Mouse (Mus musculus) stomach, postnatal 0 days (tissue): Measurements from ENCODE around the gene Srd5a1. TPM values are rescaled to one million over a fixed set of nuclear protein-coding genes. Genes with fewer than 3 reads are reported as not detected.

Source experiments
- ATAC-seq: fragments of 200-750 bp; cut with Nextera tagmentation; 2 replicates; pipeline ENCODE4 v1.8.0; 2017; ENCODE audit not compliant: low FRiP score, low TSS enrichment
- DNase-seq: peaks from one replicate; pipeline ENCODE4 v3.0.0-alpha.2; 2016; ENCODE audit warnings: low spot score
- H3K27ac ChIP-seq: fragments of 300-500 bp; sonication (generic); replicated peaks from 2 replicates; pipeline ENCODE4 v1.5.1; 2014; ENCODE audit warnings: mild to moderate bottlenecking, control low read depth
- H3K27me3 ChIP-seq: fragments of 300-500 bp; sonication (generic); 2 replicates; pipeline ENCODE4 v1.6.1; 2014; ENCODE audit warnings: low read length; ENCODE audit not compliant: control insufficient read depth, insufficient read depth
- H3K36me3 ChIP-seq: fragments of 300-500 bp; sonication (generic); 2 replicates; pipeline ENCODE4 v1.6.1; 2014; ENCODE audit warnings: low read length, mixed read lengths; ENCODE audit not compliant: control insufficient read depth, insufficient read depth
- H3K4me1 ChIP-seq: fragments of 300-500 bp; sonication (generic); replicated peaks from 2 replicates; pipeline ENCODE4 v1.6.1; 2014; ENCODE audit warnings: antibody characterized with exemption; ENCODE audit not compliant: control insufficient read depth, insufficient read depth
- H3K4me2 ChIP-seq: fragments of 300-500 bp; sonication (generic); replicated peaks from 2 replicates; pipeline ENCODE4 v1.6.1; 2014; ENCODE audit warnings: low read depth, mild to moderate bottlenecking, control low read depth, moderate library complexity
- H3K4me3 ChIP-seq: fragments of 300-500 bp; sonication (generic); 2 replicates; pipeline ENCODE4 v1.5.1; 2014; ENCODE audit warnings: low read depth, low read length, control low read depth
- H3K9ac ChIP-seq: fragments of 300-500 bp; sonication (generic); 2 replicates; pipeline ENCODE4 v1.6.1; 2014; ENCODE audit warnings: mild to moderate bottlenecking, low read length, control low read depth, mixed read lengths
- H3K9me3 ChIP-seq: fragments of 300-500 bp; sonication (generic); 2 replicates; pipeline ENCODE4 v1.6.1; 2016; ENCODE audit warnings: low read length; ENCODE audit not compliant: control insufficient read depth
- CTCF ChIP-seq: IDR thresholded peaks from 2 replicates; pipeline ENCODE4 v1.5.1; 2016; ENCODE audit warnings: antibody characterized with exemption, low read depth, mild to moderate bottlenecking, moderate library complexity
- EP300 ChIP-seq: optimal IDR thresholded peaks from 2 replicates; pipeline ENCODE3; 2016; ENCODE audit warnings: antibody characterized with exemption
- WGBS: fragments of 180-500 bp; shearing (Covaris S2); extraction: QIAGEN DNeasy Blood & Tissue Kit; methylation state at CpG from one replicate; pipeline ENCODE4 v1.1.7; 2014; 5-methylcytosine and 5-hydroxymethylcytosine counted together
- polyA plus RNA-seq: library from polyadenylated mRNA; unstranded; fragments of >200 nt; fragmentation: Nextera tagmentation; extraction: Ambion mirVana; gene quantifications from 2 replicates; pipeline ENCODE4 v1.2.1, GENCODE M21; 2015

Srd5a1 gene
- polyA plus RNA-seq, 1 experiment from 2014 or later, result 29.4 TPM

DNA sequence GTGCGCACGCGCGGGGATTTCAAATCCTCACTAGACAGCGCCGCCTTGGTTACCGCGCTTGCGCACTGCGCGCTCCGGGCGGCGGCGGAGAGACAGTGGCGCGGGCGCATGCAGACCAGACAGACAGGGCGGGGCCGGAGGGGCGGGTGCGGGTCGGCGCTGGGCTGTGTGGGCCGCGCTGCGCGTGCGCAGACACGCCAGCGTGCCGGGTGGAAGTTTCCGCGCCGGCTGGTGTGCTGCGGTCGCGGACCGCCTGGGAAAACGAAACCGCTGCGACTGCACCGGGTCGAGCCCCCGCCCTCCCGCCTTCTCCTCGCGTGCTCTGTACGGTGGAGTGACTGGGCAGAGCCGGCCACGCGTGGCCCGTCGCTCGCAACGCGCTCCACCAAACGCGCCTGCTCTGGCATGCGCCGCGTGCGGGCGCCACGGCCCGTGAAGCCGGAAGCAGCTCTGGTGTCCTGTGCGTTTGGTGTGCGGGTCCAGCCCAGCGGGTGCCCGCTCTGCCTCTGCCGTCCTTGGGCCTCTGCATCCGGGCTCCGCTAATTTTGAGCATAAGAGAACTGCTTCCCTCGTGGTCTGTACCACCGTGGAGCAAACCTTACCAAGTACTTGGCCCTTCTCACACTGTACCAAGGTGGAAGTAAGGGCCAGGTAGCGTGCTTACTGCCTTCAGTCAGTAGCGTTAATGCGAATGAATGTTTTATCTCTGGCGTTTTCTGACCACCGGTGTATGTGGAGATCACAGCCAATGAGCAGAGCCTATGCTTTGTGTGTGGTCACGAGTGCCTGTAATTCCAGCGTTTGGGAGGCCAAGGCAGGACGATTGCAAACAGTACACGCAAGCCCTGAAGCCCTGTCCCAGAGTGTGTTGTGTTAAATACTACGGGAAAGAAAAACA, 76.3 kb downstream of the Srd5a1 start:
- Histone ChIP-seq H3K36me3 (no peaks in the 10 kb centered on the region), H3K27ac (peak overlapping the region; percentile 98), H3K27me3 (no peaks in the 10 kb centered on the region), H3K4me1 (peaks cover 8% of the 10 kb centered on the region; the same call in 1 of the 2 replicates), H3K9me3 (no peaks in the 10 kb centered on the region), H3K4me3 (peak overlapping the region; percentile 79), H3K4me2 (peak overlapping the region; percentile 80), H3K9ac (peak overlapping the region; percentile 88)
- ATAC-seq (peak; percentile 96), DNase-seq (peak; percentile 99)
- TF ChIP-seq EP300, result no peak
- TF ChIP-seq CTCF, result no peak
- WGBS, result under 1% methylated on average over 55 of the region's 86 CpGs

DNA sequence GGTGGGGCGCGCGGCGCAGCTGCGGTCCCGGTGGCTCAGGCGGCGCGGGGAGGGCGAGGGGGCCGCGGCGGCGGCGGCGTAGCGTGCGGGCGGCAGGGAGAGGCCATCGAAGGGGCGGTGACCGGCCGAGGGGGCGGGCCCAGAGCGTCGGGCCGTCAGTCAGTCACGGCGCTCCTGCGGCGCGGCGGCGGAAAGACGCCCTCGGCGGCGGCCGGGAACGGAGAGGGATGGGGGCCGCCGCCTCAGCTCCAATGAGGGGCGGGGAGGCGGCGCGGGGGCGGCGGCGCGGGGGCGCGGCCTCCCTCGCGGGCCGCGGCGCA, 76.9 kb downstream of the Srd5a1 start, which contains the start of gene Tent4a:
TSS of gene Tent4a (minus strand) at position 284 of the 320 bp plus-strand sequence.
- H3K4me1 ChIP-seq, result peaks cover 8% of the 10 kb centered on the region; the same call in 1 of the 2 replicates
- no peaks in the 10 kb centered on the region for H3K27me3 ChIP-seq
- 2% methylated on average over 9 of the region's 57 CpGs for WGBS

DNA sequence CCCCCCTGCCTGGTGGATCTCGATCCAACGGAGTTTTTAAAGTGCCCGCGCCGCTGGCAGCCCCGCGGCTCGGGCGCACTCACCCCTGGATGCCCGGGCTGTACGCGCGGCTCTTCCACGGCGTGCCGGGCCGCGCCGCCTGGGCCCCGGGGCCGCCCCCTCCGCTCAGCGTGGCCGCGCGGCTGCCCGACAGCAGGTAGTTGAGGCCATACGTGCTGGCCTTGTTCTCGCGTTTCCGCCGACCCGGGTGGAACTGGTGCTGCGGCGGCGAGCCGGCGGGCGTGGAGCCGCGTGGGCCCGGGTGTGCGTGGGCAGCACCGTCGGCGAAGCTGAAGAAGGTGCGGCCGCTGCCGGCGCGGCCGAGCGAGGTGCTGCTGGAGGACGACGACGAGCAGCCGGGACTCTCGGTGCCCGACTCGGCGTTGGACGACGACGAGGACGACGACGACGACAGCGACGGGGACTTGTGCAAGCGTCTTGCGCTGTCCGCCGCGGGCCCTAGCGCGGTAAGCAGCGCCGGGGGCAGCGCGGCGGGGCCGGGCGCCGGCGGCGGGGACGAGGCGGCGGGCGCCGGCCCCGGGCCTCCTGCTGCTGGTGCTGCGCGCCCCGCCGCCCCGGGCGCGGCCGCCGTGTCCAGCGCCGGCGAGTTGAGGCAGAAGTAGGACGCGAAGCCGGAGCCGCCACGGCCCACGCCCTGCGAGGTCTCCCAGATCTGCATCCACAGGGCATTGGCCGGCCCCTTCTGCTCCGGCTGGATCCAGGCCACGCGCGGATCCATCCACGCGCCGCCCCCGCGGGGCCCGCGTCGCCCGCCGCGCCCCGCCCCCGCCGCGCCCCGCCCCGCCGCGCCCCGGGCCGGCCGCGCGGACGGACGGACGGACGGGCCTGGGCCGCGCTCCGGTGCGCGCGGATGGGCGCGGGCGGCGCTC, 77.6 kb downstream of the Srd5a1 start, which contains the start of gene Nsun2:
TSS of gene Nsun2 (plus strand) at position 342 of the 929 bp plus-strand sequence.
- WGBS, result under 1% methylated on average over 92 of the region's 155 CpGs
- peak within 1 kb of the TSS; percentile 85 for H3K4me3 ChIP-seq
- H3K27me3 ChIP-seq, result no peaks in the 10 kb centered on the region
- H3K27ac ChIP-seq, result peak within 1 kb of the TSS; percentile 98
- peaks cover 8% of the 10 kb centered on the region; the same call in 1 of the 2 replicates for H3K4me1 ChIP-seq
- peak within 1 kb of the TSS; percentile 82 for H3K9ac ChIP-seq
- DNase-seq (peak; percentile 58), ATAC-seq (peak; percentile 27)
- TF ChIP-seq CTCF (no peak), EP300 (no peak)
- peak within 1 kb of the TSS; percentile 90 for H3K4me2 ChIP-seq
- H3K36me3 ChIP-seq, result no peaks in the 10 kb centered on the region
- no peaks in the 10 kb centered on the region for H3K9me3 ChIP-seq

More for the DNA sequence above, 76.9 kb downstream of the Srd5a1 start, which contains the start of gene Tent4a:
- H3K9me3 ChIP-seq, result no peaks in the 10 kb centered on the region
- DNase-seq (no peak), ATAC-seq (peak; percentile 89)
- peak within 1 kb of the TSS; percentile 88 for H3K9ac ChIP-seq
- TF ChIP-seq CTCF (no peak), EP300 (no peak)
- peak within 1 kb of the TSS; percentile 90 for H3K4me2 ChIP-seq
- peak within 1 kb of the TSS; percentile 98 for H3K27ac ChIP-seq
- H3K4me3 ChIP-seq, result peak within 1 kb of the TSS; percentile 85
- no peaks in the 10 kb centered on the region for H3K36me3 ChIP-seq

DNA sequence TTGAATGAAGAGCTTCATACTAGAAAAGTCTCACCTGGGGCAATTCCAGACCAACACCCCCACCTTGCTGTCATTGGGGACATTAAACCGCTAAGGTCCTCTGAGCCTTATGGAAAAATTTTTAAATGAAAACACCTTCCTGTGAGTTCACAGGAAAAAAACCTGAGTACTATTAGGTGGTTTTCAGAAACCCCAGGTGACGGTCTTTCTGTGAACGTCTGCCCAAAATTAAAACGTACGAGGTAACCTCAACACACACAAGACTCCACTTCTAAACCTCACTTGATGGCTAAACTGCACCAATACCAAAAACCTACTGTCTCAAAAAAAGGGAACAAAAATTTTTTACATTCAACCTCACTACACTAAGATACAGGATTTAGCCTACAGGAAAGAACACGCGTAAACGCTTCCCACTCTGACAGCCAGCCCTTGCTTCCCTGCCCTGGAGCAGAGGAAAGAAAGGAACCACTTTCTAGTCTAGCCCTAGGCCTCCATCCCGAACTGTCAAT, 78.3 kb downstream of the Srd5a1 start:
- 2% methylated on average over 9 of the region's 9 CpGs for WGBS
- no peak for ATAC-seq
- Histone ChIP-seq H3K36me3 (no peaks in the 10 kb centered on the region), H3K9me3 (no peaks in the 10 kb centered on the region), H3K27me3 (no peaks in the 10 kb centered on the region), H3K4me3 (peak overlapping the region; percentile 85), H3K27ac (peak overlapping the region; percentile 98), H3K4me1 (peaks cover 8% of the 10 kb centered on the region; the same call in 1 of the 2 replicates), H3K9ac (peak overlapping the region; percentile 82), H3K4me2 (peak overlapping the region; percentile 90)
- DNase-seq, result no peak
- TF ChIP-seq CTCF (peak; percentile 39), EP300 (no peak)

DNA sequence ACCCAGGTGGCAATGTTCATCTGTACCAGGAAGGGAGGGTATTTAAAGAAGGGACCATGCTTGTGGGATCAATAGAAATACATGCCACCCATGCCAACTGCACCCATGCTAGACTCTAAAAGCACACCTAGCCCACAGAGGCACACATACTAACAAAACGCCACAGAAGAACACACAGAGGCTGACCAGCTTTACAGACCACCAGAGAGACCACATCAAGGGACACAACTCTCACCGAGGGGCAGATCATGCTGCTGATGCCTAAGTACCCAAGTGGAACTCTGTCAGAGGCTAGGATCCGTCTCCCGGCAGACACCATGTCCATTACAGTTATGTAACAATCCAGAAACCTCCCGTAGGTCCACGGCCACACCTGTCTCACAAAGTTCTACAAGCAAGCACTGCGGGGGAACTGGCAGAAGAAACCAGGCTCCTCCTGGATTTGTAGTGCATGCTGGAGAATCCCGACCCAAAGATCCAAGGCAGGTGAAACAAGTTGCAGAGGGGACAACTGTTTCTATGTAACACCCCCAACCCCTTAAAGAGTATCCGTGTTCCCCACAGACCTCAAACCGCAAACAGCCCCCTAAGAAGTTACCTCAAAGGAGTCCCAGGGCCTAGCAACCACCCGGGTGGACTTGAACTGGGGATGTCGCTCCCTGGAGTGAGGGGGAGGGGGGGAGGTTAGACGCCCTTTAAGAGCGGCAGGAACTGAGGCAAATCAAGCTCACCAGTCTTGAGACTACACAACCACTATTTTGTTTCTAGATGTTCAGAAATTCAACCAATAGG, 78.9 kb downstream of the Srd5a1 start:
- TF ChIP-seq CTCF (no peak), EP300 (no peak)
- no peaks in the 10 kb centered on the region for H3K27me3 ChIP-seq
- peak overlapping the region; percentile 85 for H3K4me3 ChIP-seq
- H3K4me2 ChIP-seq, result peak overlapping the region; percentile 90
- peaks cover 8% of the 10 kb centered on the region; the same call in 1 of the 2 replicates for H3K4me1 ChIP-seq
- ATAC-seq, result no peak
- H3K27ac ChIP-seq, result no peak overlapping the region
- no peak for DNase-seq
- H3K9me3 ChIP-seq, result no peaks in the 10 kb centered on the region
- peak overlapping the region; percentile 50; the same call in 1 of the 2 replicates for H3K9ac ChIP-seq
- no peaks in the 10 kb centered on the region for H3K36me3 ChIP-seq
- WGBS, result 10% methylated on average over 14 of the region's 14 CpGs
